Mouse (Mus musculus): Measurements from ENCODE around the gene Dok7.

Dok7 gene

DNA sequence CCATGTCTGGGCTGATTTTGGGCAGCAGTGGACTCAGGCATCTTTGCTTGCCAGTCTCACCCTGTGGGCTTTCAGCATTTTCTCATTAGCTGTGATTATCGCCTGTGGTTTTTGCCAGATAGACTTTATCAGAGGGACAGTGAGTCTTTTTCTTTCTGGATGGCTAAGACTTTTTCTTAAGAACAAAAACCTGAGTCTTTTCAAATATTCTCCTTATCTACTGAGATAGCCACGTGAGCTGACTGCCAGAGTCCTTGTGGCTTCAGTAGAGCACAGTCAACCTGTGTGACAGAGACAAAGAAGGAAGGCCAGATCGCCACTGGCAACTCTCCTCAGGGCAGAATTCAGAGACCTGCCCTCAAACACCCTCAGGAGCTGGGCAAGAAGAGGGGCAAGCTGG lies 61.1 kb downstream of the Dok7 start:
- no peak for DNase-seq (ENCODE audit: low spot score in 2 of 2)

GRCm38 (mm10) chr5:35118418-35118817 lies 61.9 kb downstream of the Dok7 start:
- no peak for DNase-seq (ENCODE audit: low spot score in 2 of 2)

DNA sequence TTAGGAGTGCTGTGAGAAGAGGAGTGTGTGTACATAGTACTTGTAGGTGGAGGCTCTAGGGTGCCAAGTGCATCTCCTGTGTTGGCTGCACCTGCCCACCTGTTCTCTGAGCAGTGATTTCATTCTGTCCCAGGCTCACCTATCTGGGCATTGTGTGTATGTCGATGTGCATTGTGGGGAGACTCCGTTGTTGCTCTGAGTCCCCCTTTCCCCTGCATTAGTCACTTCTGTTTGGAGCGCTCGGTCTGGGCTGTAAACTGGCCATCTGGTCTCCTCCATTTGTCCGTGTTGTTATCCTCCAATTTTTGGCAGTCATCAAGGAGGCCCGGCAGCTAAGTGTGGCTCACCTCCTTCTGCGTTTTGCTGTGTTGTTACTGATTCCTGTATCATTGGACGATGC lies 63.5 kb downstream of the Dok7 start:
- no peak for DNase-seq (ENCODE audit: low spot score in 2 of 2)

DNA sequence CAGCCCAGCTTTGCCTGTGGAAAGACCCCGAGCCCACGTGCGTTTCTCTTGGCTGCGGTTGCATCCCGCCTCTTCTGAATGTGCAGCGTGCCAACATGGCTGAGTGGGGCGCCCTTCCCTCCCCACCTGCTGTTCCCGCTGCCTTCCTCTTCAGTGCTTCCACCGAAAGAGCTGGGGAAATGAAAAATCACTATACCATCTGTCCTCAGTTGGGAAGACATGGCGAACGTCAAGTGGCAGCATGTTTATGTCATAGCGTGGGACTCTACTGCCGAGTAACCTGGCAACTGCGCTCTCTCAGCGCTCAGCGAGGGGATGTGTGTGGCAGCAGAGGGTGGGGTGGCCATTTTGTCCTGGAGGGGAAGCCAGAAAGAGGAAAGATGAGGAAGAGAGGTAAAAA lies 72.6 kb downstream of the Dok7 start:
- DNase-seq (ENCODE audit: low spot score in 2 of 2): no peak

DNA sequence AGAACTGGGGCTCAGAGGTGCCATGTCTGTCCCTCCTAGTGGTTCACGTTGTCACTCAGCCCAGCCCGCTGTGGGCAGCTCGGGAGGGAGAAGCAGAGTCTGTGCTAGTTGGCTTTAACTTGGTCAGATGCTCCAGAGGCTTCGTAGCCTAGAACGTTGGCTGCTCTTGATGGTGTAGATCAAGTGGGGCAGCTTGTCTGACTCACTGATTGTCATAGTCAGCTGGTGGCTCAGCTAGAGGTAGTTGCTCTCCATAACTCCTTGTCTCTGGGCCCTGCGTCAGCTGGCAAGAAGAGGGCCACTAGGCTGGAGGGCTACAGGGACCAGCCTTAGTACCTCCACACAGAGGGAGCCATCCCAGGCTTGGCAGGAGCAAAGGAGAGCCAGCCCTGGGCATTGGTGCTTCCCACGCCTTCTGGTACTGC lies 73.2 kb downstream of the Dok7 start:
- DNase-seq (ENCODE audit: low spot score in 2 of 2): no peak

DNA sequence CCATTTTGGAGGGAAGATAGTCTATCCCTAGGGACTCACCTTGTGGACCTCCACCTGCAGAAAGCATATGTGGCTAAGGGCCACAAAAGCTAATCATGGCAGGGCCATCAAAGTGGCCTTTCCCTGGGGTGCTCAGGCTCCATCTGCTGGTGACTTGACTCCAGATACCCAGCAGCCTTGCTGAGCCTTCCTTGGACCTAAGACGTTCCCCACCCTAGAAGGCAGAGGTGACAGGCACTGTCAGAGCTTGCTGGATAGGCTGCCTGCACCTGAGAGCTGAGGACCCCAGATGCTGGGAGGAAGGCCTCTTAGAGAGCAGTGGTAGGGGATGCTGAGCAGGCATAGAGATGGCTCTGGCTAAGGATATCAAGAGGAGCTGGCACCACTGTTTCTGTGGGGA lies 74.7 kb downstream of the Dok7 start:
- DNase-seq (ENCODE audit: low spot score in 2 of 2): no peak

DNA sequence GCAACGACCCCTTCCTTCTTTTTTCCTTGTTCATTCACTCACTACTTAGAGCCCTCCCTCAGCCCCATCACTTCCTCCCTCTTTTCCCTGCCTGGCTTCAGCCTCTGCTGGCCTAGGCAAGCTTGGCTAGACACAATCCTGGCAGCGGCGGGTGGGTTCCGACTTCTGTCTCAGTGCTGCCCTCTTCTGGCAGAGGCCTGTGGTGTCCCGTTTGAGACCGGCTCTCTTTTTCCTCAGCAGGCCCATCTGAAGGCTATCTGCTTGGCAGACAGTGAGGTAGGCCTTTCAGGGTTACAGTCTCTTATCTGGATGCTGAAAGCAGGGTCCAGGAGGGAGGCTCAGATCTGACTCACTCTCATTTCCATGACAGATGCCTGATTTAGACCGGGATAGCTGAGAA lies 75.2 kb downstream of the Dok7 start:
- DNase-seq (ENCODE audit: low spot score in 2 of 2): peak; percentile 40 to 77

DNA sequence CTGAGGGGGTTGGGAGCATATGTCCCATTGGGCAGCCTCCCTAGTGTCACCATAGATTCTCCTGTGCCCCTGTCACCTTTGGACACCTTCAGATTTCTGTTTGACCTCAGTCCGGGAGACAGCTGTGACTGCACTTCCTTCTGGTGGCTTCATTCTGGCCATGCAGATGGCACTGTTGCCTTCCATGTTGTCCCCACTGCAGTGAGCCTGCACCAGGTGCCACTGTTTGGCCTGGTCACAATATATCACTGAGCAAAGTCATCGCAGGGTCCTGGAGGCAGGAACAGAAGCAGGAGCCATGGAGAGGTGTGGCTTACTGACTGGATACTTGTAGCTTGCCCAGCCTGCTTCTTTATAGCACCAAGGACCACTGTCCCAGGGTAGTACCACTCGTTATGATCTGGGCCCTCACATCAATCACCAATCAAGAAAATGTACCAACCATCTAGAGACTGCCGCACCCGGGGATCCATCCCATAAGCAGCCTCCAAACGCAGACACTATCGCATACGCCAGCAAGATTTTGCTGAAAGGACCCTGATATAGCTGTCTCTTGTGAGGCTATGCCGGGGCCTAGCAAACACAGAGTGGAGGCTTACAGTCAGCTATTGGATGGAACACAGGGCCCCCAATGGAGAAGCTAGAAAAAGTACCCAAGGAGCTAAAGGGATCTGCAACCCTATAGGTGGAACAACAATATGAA lies 75.9 kb downstream of the Dok7 start:
- DNase-seq (ENCODE audit: low spot score in 2 of 2): no peak

GRCm38 (mm10) chr5:35133468-35133867 lies 76.9 kb downstream of the Dok7 start:
- DNase-seq (ENCODE audit: low spot score in 2 of 2): no peak

DNA sequence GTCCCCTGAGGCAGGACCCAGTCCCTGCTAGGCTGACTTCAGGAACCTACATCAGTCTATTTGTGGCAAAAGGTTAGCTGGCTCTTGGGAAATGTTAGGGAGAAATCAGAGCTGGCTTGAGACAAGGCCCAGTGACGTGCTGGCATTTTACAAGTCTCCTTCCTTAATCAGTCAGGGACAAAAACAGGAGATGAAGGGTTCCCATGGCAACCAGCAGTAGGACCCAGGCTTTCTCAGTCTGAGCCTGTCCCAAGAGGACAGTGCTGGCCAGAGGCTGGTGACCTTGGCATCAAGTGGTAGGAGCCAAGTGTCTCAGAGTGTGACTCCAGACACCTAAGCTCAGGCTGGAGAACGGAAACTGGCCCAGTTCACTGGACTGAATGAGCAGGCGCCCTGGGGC lies 77.7 kb downstream of the Dok7 start:
- DNase-seq (ENCODE audit: low spot score in 2 of 2): no peak

- no peak for DNase-seq (ENCODE audit: low spot score in 2 of 2)
These were observed 79.3 kb downstream of the Dok7 start for GRCm38 (mm10) chr5:35135903-35136302.
